Mouse (Mus musculus): ENCODE data around the gene Gclm.

GRCm38 (mm10) chr3:122274241-122275024 lies 29.1 kb downstream of the Gclm start, which contains the start of gene Dnttip2:
- TF ChIP-seq CTCF (IDR thresholded peaks at IDR 0.05; ENCODE audit: low read depth), result no peak
- TF ChIP-seq EP300 (IDR thresholded peaks at IDR 0.05; ENCODE audit: low read depth), result no peak; the same call in 1 of the 2 replicates

Measured in heart, postnatal 0 days (tissue).